Comparison of ENCODE assay signal across 19 mouse cellular contexts in genomic region chr3:145422044-145422443, GRCm38 (mm10).
"Had no signal": no experiment of that assay in that cellular context is flagged by ENCODE, and none has a peak within 500 bp of the region (broad histone marks: within the 10 kb centered on the region; RNA-seq: fewer than 3 reads in every experiment).

No protein-coding gene starts in this region.

- H3K4me2 ChIP-seq: lung, embryonic 14.5 days; midbrain, embryonic 12.5 days; neural tube, embryonic 13.5 days; neural tube, embryonic 15.5 days had no signal

- ATAC-seq: midbrain, embryonic 16.5 days had no signal

- DNase-seq: lung, adult 18-20 months; lung, embryonic 14.5 days; lung, postnatal 10 days; lung, postnatal 4 days; midbrain, embryonic 14.5 days; retina, postnatal 1 day; right cerebral cortex, adult 18-20 months; right cerebral cortex, postnatal 25 days; right cerebral cortex, postnatal 4 days; spleen, adult 18-20 months; thymus, adult 18-20 months; thymus, postnatal 14 days; thymus, postnatal 36 days had no signal

- H3K27ac ChIP-seq: midbrain, embryonic 10.5 days; midbrain, embryonic 12.5 days; neural tube, embryonic 13.5 days; neural tube, embryonic 15.5 days had no signal

- H3K9me3 ChIP-seq: midbrain, embryonic 10.5 days; midbrain, embryonic 12.5 days; neural tube, embryonic 13.5 days; neural tube, embryonic 15.5 days had no signal

- H3K36me3 ChIP-seq: midbrain, embryonic 10.5 days; midbrain, embryonic 12.5 days; neural tube, embryonic 13.5 days; neural tube, embryonic 15.5 days had no signal

- H3K27me3 ChIP-seq: midbrain, embryonic 12.5 days; neural tube, embryonic 13.5 days; neural tube, embryonic 15.5 days had no signal

- H3K4me3 ChIP-seq: midbrain, embryonic 10.5 days; midbrain, embryonic 12.5 days; myocyte; neural tube, embryonic 13.5 days; neural tube, embryonic 15.5 days had no signal

- H3K9ac ChIP-seq: lung, embryonic 14.5 days; midbrain, embryonic 12.5 days; neural tube, embryonic 13.5 days; neural tube, embryonic 15.5 days had no signal

- H3K4me1 ChIP-seq: midbrain, embryonic 10.5 days; midbrain, embryonic 12.5 days; neural tube, embryonic 13.5 days; neural tube, embryonic 15.5 days had no signal
